In genomic region chr6:25276221-25276620, GRCm38 (mm10) we compare ENCODE assay signal across 8 mouse cellular contexts.
DNase-seq lines count a peak whose midpoint lies in the region; ATAC-seq lines count a peak whose summit lies in the region.

No protein-coding gene starts in this region.

- no peak overlapping the region for H3K9ac ChIP-seq in neural tube, embryonic 11.5 days (ENCODE audit: low read length)
- no peak overlapping the region for H3K9ac ChIP-seq in neural tube, embryonic 15.5 days (replicated peaks)

- H3K4me1 ChIP-seq in neural tube, embryonic 11.5 days (ENCODE audit: control insufficient read depth, insufficient read depth, low read length) = no peaks in the 10 kb centered on the region
- 0 out of 2 replicates have a peak, but pooled peaks cover 3% of the 10 kb centered on the region for H3K4me1 ChIP-seq in neural tube, embryonic 15.5 days

- H3K4me3 ChIP-seq in neural tube, embryonic 11.5 days (ENCODE audit: low read depth, low read length) = no peak overlapping the region
- no peak overlapping the region for H3K4me3 ChIP-seq in neural tube, embryonic 15.5 days (replicated peaks)

- H3K4me2 ChIP-seq in neural tube, embryonic 11.5 days (ENCODE audit: low read depth) = no peak overlapping the region
- H3K4me2 ChIP-seq in neural tube, embryonic 15.5 days = no peak overlapping the region

- ATAC-seq in neural tube, embryonic 11.5 days (ENCODE audit: insufficient read depth, low FRiP score, low TSS enrichment) = no peak
- no peak for ATAC-seq in neural tube, embryonic 15.5 days (ENCODE audit: low FRiP score)

- intact Hi-C loops in gastrocnemius, postnatal 14 days (cut with DNase I; ENCODE audit: low total_unique reads) = no loop called here
- intact Hi-C loops in left cerebral cortex, postnatal 25 days (cut with DNase I) = no loop called here

- no peaks in the 10 kb centered on the region for H3K36me3 ChIP-seq in neural tube, embryonic 11.5 days (ENCODE audit: control insufficient read depth, insufficient read depth, low read length)
- H3K36me3 ChIP-seq in neural tube, embryonic 15.5 days = no peaks in the 10 kb centered on the region

- 53% methylated on average over 2 of the region's 2 CpGs for WGBS in neural tube, embryonic 11.5 days
- 59% methylated on average over 2 of the region's 2 CpGs for WGBS in neural tube, embryonic 15.5 days

- no peak overlapping the region for H3K27ac ChIP-seq in neural tube, embryonic 11.5 days (ENCODE audit: low read depth, low read length)
- no peak overlapping the region for H3K27ac ChIP-seq in neural tube, embryonic 15.5 days (replicated peaks)

- peak; percentile 5 for DNase-seq in gastrocnemius, postnatal 14 days
- DNase-seq in gastrocnemius, postnatal 25 days = no peak
- DNase-seq in neural tube, embryonic 11.5 days (ENCODE audit: low spot score) = peak; percentile 37
- peak; percentile 1 for DNase-seq in c-Kit-positive CD71-positive TER-119-positive erythroid progenitor cells, embryonic 14.5 days (ENCODE audit: low spot score)
- peak; percentile 12 to 25 for DNase-seq in left cerebral cortex, postnatal 25 days (ENCODE audit: low spot score in 2 of 2)
- no peak for DNase-seq in spleen, adult 18-20 months
- no peak for DNase-seq in lung, postnatal 25 days (ENCODE audit: low spot score)

- no peaks in the 10 kb centered on the region for H3K27me3 ChIP-seq in neural tube, embryonic 11.5 days (ENCODE audit: control insufficient read depth, insufficient read depth, low read length)
- H3K27me3 ChIP-seq in neural tube, embryonic 15.5 days (replicated peaks) = no peaks in the 10 kb centered on the region

- H3K9me3 ChIP-seq in neural tube, embryonic 11.5 days (ENCODE audit: control insufficient read depth, low read length) = no peaks in the 10 kb centered on the region
- H3K9me3 ChIP-seq in neural tube, embryonic 15.5 days (replicated peaks) = no peaks in the 10 kb centered on the region

Comparison
In these comparisons a context has a peak if more than half of its experiments do, and no peak if none do; other contexts are left out.
1. DNase-seq: peak in gastrocnemius, postnatal 14 days (single experiment), neural tube, embryonic 11.5 days (single experiment), c-Kit-positive CD71-positive TER-119-positive erythroid progenitor cells, embryonic 14.5 days (single experiment) and left cerebral cortex, postnatal 25 days (2 of 2); none in gastrocnemius, postnatal 25 days (single experiment), spleen, adult 18-20 months (0 of 2) and lung, postnatal 25 days (single experiment).